Mouse (Mus musculus) spleen, adult 2 months (tissue): ENCODE results near the gene Lsg1. TPM values are rescaled to one million over a fixed set of nuclear protein-coding genes. Genes with fewer than 3 reads are reported as not detected.
A peak's percentile ranks its signal among the peaks of the same experiment; 100 is the strongest.

Source experiments
- DNase-seq, 2 experiments: peaks; one replicate each; pipeline versions ENCODE4 v3.0.0 to v3.0.0-alpha.2; 2012 to 2021; ENCODE audit warnings: low spot score in 2 of 2, low read depth in 1 of 2
- H3K27ac ChIP-seq: fragments of 200-500 bp; 2 replicates; pipeline ENCODE4 v1.5.1; 2012; ENCODE audit warnings: low read length, inconsistent platforms; ENCODE audit not compliant: insufficient read depth
- H3K27me3 ChIP-seq: fragments of 200-500 bp; 2 replicates; pipeline ENCODE4 v1.6.1; 2012; ENCODE audit warnings: mild to moderate bottlenecking, moderate library complexity, low read length, inconsistent platforms; ENCODE audit not compliant: control insufficient read depth, insufficient read depth
- H3K36me3 ChIP-seq: fragments of 200-500 bp; 2 replicates; pipeline ENCODE4 v1.6.1; 2012; ENCODE audit warnings: mild to moderate bottlenecking, low read length, inconsistent platforms; ENCODE audit not compliant: control insufficient read depth, insufficient read depth
- H3K4me1 ChIP-seq: fragments of 200-500 bp; 2 replicates; pipeline ENCODE4 v1.6.1; 2011; ENCODE audit warnings: inconsistent platforms; ENCODE audit not compliant: control insufficient read depth, insufficient read depth, insufficient read length
- H3K4me3 ChIP-seq: fragments of 200-500 bp; 2 replicates; pipeline ENCODE4 v1.5.1; 2011; ENCODE audit warnings: mild to moderate bottlenecking, inconsistent platforms; ENCODE audit not compliant: insufficient read depth, insufficient read length; ENCODE audit errors: extremely low read depth
- CTCF ChIP-seq: fragments of 200-500 bp; IDR thresholded peaks from 2 replicates; pipeline ENCODE4 v1.5.1; 2011; ENCODE audit warnings: mild to moderate bottlenecking, inconsistent platforms; ENCODE audit not compliant: insufficient read depth, insufficient read length, insufficient replicate concordance; ENCODE audit errors: extremely low read depth
- POLR2A ChIP-seq: fragments of 200-500 bp; IDR thresholded peaks from 2 replicates; pipeline ENCODE4 v1.6.1; 2011; ENCODE audit warnings: low read depth, low read length, inconsistent platforms
- WGBS: fragments of 180-500 bp; shearing (Covaris S2); methylation state at CpG from one replicate; pipeline ENCODE4 v1.1.7; 2018; 5-methylcytosine and 5-hydroxymethylcytosine counted together
- polyA plus RNA-seq: library from polyadenylated mRNA; depleted of rRNA; stranded (reverse); fragments of >200 nt; gene quantifications from 2 replicates; pipeline ENCODE4 v1.2.3, GENCODE M21; 2012

Gene Lsg1
- polyA plus RNA-seq, 1 experiment = 9.6 TPM

DNA sequence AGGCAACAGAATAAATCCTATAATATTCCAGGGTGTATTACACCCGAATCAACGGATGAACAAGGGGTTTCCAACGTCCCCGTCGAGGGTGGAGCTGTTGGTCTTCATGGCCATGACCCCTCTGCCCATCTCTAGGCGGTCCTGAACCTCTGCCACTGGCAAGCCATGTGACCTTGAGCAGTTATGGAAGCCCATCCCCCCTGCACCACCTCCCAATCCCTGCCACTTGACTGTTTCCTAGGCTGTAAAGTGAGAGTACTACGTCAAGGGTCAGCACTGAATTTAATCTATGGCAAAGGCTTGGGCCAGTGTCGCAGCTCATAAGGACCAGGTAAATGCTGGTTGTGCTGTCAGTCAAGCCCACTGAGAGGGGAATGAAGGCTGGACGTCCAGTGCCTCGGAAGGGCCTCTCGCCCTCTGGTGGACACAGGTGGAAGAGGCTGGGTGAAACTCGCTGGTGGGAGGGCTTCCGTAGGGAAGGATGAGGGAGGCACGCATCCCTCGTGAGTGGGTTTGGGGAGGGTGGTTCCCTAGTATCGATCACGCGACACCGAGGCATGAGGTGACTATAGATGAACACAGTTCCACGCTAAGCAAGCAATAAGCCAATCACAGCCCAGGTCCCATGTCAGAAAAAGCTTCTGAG, 55.5 kb downstream of the Lsg1 start:
- Histone ChIP-seq H3K27ac (no peak overlapping the region), H3K4me3 (no peak overlapping the region), H3K27me3 (no peaks in the 10 kb centered on the region), H3K36me3 (no peaks in the 10 kb centered on the region), H3K4me1 (peaks cover 13% of the 10 kb centered on the region; the same call in 1 of the 2 replicates)
- DNase-seq = peak in 1 of 2 experiments; percentile 33
- WGBS = 45% methylated on average over 20 of the region's 20 CpGs
- TF ChIP-seq CTCF (peak; percentile 71; the same call in 1 of the 2 replicates), POLR2A (no peak)

DNA sequence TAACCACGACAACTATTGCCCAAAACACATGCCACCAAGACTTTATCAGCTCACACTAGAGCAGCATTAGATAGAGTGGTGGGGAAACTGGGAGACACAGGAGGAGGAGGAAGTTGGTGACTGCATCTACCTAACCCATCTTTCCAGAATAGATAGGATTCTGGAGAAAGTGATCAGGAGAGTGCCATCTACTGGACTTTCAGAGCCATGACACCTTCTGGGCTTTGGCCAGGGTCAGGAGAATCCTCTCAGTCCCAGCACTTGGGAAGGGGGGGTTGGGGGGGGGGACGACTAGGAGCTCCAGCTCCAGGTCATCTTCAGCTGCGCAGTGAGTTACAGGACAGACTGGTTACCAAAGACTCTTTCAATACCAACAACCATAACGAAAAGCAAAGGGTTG, 56.6 kb downstream of the Lsg1 start:
- no peak for DNase-seq
- Histone ChIP-seq H3K4me1 (peaks cover 10% of the 10 kb centered on the region; the same call in 1 of the 2 replicates), H3K36me3 (no peaks in the 10 kb centered on the region), H3K4me3 (no peak overlapping the region), H3K27ac (no peak overlapping the region), H3K27me3 (no peaks in the 10 kb centered on the region)
- TF ChIP-seq CTCF = 0 out of 2 replicates have a peak, but pooled peaks have one; percentile 4
- no peak for TF ChIP-seq POLR2A
- WGBS = 66% methylated on average over 4 of the region's 4 CpGs

DNA sequence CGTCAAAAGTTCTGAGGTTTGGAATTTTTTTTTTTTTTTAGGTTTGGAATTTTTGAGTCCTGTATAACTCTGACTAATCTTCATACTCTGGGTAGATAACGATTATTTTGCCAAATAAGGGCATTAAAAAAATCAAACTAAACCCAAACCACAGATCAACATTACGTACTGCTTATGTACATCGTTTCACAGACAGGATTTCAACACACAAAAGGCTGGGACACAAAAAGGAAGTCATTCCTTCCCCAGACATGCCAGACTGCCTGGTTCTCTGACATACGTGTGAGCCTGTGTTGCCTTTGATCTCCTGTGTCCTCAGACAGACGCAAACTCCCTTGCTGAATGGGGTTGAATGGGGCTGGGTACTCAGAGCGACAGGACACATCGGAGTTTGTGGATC, 59.0 kb downstream of the Lsg1 start:
- no peak for DNase-seq
- H3K27ac ChIP-seq = no peak overlapping the region
- 86% methylated on average over 8 of the region's 8 CpGs for WGBS
- H3K36me3 ChIP-seq = no peaks in the 10 kb centered on the region
- no peaks in the 10 kb centered on the region for H3K27me3 ChIP-seq
- no peak overlapping the region for H3K4me3 ChIP-seq
- TF ChIP-seq POLR2A (no peak), CTCF (no peak)
- H3K4me1 ChIP-seq = no peaks in the 10 kb centered on the region; the same call in 1 of the 2 replicates

DNA sequence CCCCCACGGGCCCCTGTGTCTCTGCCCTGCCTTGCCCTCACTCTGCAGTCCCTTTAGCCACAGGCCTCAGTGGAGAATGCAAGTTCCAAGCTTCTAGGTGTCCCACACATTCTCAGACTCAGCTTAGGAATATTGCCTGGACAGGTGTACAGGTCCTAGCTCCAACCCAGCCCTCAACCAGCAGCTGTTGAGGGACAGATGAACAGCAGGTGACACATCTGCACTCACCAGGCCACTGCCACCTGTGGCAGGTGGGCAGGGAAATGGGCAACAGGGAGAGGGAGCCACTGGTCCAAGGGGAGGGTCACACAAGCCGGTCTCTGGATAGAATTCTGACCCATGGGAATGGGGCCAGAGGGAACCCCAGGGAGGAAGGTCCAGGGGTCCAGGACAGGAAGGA, 59.5 kb downstream of the Lsg1 start:
- TF ChIP-seq CTCF (no peak), POLR2A (no peak)
- 90% methylated on average over 2 of the region's 2 CpGs for WGBS
- no peaks in the 10 kb centered on the region for H3K27me3 ChIP-seq
- DNase-seq = no peak
- no peak overlapping the region for H3K4me3 ChIP-seq
- no peaks in the 10 kb centered on the region for H3K36me3 ChIP-seq
- H3K27ac ChIP-seq = no peak overlapping the region
- no peaks in the 10 kb centered on the region; the same call in 1 of the 2 replicates for H3K4me1 ChIP-seq

DNA sequence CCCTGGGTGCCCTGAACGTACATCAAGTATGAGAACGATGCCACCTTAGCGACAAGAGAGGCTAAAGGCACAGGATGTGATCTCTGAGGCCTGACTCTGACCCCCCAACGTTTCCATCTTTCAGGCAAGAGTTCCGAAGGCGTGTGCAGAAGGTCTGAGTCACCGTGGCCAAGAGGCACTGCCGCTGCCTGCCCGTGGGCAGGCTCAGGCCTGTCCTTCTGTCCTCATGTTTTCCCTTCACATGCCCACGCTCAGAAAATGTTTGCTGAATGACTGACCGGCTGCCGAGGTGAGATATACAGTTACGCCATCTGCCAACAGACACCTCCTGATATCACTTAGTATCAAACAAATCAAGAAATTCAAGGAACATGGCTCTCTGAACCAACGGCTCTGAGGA, 61.6 kb downstream of the Lsg1 start:
- H3K4me1 ChIP-seq = no peaks in the 10 kb centered on the region
- TF ChIP-seq POLR2A (no peak), CTCF (no peak)
- WGBS = 85% methylated on average over 14 of the region's 14 CpGs
- H3K36me3 ChIP-seq = no peaks in the 10 kb centered on the region
- no peak overlapping the region for H3K27ac ChIP-seq
- no peaks in the 10 kb centered on the region for H3K27me3 ChIP-seq
- DNase-seq = no peak
- H3K4me3 ChIP-seq = no peak overlapping the region

DNA sequence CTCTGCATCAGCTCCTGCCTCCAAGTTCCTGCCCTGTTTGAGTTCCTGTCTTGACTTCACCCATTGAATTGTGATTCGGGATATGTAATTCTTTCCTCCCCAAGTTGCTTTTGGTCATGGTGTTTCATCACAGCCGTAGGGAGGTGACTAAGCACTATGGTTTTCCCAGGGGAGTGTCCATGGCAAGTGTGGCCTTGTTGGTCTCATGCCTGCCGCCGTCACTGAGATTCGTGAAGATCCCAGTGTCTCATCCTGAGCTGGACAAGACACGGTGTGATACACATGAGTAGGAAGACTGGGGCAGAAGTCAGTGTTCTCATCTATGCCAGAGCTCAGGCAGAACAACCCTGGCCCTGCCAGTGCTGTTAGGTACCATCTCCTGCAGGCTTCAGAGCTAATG, 62.9 kb downstream of the Lsg1 start:
- TF ChIP-seq CTCF = no peak
- TF ChIP-seq POLR2A = no peak
- Histone ChIP-seq H3K27me3 (no peaks in the 10 kb centered on the region), H3K4me1 (no peaks in the 10 kb centered on the region), H3K4me3 (no peak overlapping the region), H3K27ac (no peak overlapping the region), H3K36me3 (no peaks in the 10 kb centered on the region)
- WGBS = 93% methylated on average over 6 of the region's 6 CpGs
- no peak for DNase-seq

DNA sequence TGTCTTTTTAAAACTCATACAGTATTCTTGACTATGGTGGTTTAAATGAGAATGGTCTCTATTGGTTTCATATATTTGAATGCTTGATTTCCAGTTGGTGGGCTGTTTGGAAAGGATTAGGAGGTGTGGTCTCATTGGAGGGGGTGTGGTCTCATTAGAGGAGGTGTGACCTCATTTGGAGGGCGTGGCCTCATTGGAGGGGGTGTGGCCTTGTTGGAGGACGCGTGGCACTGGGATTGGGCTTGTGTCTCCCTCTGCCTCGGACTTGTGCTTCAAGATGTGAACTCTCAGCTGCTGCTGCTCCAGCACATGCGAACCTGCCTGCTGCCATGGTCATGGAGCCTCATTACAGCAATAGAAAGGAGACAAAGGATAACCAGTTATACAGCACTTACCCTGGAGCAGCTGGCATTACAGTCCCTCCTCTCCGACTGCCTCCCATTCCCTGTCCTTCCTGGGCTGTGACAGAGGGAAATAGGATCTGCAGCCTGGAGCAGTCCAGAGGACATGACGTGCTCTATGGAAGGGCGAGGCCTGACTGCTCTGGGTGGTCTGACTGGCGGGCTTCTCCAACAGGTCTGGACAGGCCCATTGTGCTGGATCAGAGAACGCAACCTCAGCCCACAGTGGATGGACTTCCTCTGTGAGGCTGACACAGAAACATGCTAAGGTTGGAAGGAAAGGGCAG, 65.0 kb downstream of the Lsg1 start:
- Histone ChIP-seq H3K4me1 (no peaks in the 10 kb centered on the region), H3K27ac (no peak overlapping the region), H3K27me3 (no peaks in the 10 kb centered on the region), H3K4me3 (no peak overlapping the region), H3K36me3 (no peaks in the 10 kb centered on the region)
- 83% methylated on average over 10 of the region's 10 CpGs for WGBS
- no peak for DNase-seq
- TF ChIP-seq CTCF (no peak), POLR2A (no peak)
